Mouse (Mus musculus): ENCODE results near the gene Itpr2.

The Itpr2 gene

DNA sequence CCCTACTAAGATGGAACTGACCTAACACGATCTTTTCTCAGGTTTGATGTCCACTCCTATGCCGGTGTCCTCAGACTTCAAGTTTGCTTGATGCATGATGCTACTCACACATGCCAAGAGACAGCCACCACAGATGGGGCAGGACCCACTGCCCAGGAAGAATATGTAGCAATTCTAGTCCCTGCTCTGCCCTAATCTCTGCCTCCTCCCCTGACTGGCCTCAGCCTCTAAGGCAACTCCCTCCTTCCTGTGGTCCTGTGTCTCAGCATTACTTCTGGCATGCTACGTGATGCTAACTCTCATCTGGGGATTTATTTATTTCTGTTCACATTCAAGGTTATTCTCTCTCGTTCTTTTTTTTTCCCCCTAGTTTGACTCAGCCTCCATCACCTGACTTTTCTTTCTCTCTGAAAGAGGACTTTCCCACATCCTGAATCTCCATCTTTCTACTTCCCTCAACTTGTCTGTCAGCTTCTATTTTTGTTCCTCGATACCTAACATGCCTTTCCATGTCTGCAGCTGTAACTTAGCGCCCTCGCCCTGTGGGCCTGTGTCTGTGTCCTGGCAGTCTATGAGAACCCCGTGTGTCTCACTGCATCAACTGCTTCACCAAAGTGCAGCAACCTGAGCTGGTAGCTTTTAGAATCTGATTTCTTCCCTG, 279.5 kb downstream of the Itpr2 start:
- no peak for DNase-seq (ENCODE audit: low read depth, low spot score)

DNA sequence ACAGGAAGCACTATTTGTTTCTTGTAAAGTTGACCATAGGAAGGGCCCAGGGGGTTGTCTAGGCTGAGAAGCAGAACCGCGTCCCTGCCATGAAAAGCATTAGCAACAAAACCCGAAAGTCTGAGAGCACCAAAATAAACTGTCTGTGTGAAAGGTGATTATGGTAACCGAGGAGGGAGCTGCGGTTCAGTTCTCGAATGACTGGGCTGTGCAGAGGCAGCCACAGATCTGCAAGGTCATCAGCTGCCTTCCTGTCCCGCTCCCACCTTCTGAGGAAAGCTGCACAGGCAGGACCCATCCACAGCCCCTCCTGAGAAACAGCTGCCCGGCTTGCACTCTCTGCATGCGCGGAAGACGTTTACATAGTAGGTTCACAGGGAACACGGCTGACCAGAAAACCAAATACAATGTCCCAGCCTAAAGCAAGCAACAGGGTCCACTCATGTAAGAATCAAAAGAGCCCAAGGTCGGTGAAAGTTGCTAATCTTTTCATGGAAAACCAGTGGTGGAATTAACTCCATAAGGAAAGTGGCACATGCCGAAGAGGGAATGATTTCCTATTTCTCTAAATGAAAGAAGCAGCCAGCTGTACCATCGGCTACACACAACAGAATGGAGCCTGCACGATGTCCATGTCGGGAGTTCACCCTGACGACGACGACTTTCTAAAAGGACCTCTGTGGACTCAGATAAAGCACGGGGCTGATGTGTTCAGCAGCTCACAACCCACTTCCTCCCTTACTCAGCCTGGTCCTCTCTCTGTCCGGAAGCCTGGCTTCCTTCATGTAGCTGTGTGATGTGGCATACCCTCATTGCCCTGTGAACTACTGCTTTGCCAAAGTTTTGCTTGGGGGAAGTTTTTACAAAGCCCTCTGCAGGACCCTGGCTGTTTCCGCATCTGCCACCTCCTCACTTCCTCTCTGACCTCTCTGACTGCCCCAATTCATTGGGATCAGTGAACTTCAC, 280.4 kb downstream of the Itpr2 start:
- DNase-seq (ENCODE audit: low read depth, low spot score) = no peak

DNA sequence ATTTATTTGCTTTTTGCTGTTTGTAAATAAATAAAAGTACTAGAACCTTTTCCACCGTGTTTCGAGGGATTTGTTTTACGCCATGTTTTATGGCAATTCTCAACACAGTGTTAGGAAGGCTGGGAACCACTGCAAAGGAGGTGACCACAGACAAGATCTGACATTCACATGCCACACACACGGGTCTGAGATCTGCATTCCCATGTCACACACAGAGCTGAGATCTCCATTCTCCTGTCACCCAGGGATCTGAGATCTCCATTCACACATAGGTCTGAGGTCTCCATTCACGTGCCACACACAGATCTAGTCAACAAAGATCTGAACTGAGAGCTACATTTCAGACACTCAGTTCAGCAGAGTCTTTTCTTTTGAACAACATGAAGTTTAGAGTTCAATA, 282.0 kb downstream of the Itpr2 start:
- no peak for DNase-seq (ENCODE audit: low read depth, low spot score)

DNA sequence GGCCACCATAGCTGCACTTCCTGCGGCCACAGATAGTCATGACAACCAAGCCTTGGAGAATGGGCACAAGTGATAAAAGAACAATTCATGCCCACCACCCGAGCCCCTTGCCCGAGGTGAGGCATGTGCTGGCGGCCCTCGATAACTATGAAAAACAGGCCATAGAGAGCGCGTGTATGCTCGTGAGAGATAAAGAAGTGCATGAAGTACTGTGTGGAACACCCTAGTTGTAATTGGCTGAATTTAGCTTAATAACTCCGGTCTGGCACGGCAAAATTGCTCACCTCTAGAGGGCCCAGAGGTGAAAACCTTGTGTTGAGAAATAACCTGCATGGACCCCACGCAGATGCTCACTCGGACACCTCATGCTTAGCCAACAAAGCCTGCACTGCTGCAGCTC, 282.5 kb downstream of the Itpr2 start:
- no peak for DNase-seq (ENCODE audit: low read depth, low spot score)

DNA sequence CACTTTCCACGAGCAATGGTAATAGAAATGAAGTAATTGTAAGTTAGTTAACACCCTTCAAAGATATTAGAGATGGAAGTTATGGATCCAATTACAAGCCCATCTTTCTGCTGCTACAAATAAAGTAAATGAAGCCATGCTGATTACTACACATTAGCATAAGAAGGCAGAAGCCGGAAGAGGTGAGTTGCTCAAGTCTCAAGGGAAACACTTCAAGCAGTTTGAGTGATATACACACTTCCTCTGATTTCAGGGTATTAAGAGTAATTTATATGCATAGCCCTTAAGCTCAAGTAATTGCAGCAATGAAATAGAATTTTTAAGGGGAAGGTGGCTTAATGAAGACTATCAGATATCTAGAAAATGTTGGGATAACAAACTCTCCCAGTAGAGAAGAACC, 286.7 kb downstream of the Itpr2 start:
- no peak for DNase-seq (ENCODE audit: low read depth, low spot score)

DNA sequence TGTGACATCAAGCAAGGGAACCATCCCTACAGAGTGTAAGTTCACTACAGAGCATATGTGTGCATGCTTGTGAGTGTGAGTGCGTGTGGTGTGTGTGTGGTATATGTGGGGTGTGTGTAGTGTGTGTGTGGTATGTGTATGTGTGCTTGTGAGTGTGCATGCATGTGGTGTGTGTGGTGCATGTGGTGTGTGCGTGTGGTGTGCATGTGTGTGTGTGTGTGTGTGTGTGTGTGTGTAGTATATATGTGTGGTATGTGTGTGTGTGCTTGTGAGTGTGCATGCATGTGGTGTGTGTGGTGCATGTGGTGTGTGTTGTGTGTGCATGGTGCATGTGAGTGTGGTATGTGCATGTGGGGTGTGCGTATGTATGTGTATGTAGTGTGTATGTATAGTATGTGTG, 289.7 kb downstream of the Itpr2 start:
- DNase-seq (ENCODE audit: low read depth, low spot score) = no peak

DNA sequence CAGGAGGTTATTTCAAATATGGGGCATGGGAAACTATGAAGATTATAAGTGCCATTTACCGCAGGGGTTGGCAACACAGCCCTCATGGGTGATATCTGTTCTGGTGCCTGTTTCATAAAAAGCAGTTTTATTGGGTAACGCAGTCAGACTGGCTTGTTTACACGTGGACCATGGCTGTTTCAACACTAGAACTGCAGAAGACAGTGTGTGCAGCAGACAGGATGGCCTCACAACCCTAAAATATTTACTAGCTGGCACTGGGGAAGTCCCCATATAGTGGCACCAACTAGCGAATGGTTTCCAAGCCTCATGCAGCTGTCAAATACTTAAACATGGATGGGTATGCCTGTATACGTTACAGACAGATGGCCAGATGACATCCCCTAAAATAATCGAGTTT, 290.8 kb downstream of the Itpr2 start:
- no peak for DNase-seq (ENCODE audit: low read depth, low spot score)

DNA sequence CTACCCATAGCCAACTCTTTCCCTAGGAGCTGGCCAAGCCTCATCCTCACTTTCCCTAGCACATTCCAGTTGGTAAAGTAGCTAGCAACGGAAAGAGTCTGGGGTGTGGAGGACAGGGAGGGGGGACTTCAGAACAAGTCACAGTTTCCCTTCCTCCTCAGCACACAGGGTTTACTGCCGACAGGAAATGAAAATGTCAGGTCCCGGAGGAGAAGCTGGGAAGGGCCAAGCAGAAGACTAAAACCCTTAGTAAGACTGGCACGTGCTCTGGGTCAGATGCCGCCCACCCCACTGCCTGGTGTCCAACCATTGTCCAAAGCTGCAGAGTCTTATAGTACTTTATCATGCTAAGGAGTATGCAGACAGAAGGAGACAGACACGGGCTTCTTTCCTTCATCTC, 293.0 kb downstream of the Itpr2 start:
- DNase-seq (ENCODE audit: low read depth, low spot score) = no peak

DNA sequence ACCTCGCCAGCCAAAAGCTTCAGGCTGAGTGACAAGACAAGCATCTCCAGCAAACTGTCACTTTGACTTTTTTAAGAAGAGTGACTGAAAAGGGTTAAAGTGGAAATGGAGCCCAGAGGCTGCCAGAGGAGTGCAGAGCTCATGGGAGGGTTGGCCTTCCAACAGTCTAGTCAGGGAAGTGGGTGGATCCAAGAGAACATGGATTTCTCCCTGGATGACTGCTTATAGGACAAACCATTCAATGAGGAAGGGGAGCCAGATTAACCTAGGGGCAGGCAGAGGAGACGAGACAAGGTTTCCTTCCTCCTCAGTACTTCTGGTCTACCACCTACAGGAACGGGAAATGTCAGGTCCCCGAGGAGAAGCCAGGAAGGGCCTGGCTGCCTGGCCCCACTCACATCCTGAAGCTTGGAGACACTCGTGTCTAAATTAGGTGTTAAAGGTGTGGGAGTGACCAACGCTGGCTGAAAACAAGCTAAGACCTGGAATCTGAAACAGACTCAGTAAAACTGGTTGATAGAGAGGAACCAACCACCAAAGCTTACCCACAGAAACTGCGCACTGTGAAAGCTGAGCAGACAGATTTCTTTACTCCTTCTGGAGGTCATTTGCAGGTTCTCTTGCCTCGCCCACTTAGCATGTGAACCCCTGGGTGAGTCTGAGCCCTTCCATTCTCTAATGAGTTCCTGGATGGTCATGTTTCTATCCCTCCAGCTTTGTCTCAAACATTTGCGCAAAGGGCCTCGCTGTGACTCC, 294.6 kb downstream of the Itpr2 start:
- no peak for DNase-seq (ENCODE audit: low read depth, low spot score)

DNA sequence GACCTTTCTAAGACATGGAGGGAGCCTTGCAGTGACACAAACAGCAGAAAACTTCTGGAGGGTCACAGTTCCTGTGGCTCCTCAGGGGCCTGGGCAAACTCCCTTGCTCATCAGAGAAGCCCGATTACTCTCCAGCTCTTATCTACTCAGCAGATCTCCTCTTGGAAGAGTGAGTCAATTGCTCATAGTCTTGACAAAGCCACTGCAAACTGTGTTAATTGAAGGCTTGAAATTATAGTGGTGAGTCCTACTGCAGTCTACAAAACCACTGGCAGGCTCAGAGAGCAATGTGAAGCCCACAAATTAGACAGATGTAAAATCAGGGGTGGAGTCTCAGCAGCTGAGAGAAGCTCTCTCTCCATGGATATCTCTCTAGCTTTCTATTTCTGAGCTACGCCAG, 296.9 kb downstream of the Itpr2 start:
- no peak for DNase-seq (ENCODE audit: low read depth, low spot score)

DNA sequence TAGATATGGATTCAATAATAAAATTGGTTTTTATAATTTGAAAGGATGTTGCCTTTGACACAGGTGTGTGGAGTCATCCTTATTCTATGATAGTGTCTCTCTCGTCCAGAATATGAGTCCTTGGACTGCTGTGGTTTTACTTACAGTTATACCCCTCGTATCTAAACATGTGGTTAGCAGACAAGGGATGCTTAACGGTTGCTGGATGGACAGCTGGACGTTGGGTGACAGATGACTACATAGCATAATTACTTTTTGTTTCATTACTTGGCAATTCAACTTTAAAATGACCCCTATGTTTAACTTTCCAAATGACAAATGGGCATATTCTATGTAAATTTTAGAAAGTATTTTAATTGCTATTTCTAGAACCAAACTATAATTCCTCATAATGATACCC, 297.6 kb downstream of the Itpr2 start:
- DNase-seq (ENCODE audit: low read depth, low spot score) = no peak

DNA sequence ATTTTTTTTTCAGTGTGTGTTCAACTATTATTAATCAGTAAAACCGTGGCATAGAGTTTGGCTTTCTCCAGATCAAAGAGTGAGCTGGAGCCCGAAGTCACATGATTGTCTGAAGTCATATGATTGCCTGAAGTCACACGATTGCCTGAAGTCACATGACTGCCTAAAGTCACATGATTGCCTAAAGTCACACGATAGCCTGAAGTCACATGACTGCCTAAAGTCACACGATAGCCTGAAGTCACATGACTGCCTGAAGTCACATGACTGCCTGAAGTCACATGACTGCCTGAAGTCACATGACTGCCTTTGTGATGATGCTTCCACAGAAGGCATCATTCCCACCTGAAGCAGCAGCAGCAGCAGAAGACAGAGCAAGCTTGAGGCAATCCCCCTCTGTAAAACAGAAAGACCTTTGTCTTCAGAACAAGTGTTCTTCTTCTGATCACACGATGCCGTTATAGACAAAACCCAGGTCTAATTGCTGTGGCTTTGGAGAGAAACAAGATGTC, 304.1 kb downstream of the Itpr2 start:
- DNase-seq (ENCODE audit: low read depth, low spot score) = no peak

DNA sequence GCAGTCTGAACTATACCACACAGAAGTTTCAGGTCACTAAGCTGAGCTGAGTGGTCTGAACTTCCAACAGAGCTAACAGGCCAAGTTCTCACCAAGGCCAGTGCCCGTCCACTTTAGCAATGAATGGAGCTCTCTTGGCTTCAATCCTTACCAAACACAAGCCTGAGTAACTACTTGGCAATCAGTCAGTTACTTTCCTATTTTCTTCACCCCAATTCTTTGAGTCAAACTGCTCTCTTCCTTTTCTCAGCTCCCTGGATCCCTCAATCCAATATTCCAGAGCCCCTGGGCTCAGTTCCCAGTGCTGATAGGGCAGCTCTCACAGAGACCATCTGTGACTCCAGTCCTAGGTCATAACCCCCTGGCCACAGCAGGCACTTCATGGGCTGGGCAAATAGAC, 305.3 kb downstream of the Itpr2 start:
- no peak for DNase-seq (ENCODE audit: low read depth, low spot score)

DNA sequence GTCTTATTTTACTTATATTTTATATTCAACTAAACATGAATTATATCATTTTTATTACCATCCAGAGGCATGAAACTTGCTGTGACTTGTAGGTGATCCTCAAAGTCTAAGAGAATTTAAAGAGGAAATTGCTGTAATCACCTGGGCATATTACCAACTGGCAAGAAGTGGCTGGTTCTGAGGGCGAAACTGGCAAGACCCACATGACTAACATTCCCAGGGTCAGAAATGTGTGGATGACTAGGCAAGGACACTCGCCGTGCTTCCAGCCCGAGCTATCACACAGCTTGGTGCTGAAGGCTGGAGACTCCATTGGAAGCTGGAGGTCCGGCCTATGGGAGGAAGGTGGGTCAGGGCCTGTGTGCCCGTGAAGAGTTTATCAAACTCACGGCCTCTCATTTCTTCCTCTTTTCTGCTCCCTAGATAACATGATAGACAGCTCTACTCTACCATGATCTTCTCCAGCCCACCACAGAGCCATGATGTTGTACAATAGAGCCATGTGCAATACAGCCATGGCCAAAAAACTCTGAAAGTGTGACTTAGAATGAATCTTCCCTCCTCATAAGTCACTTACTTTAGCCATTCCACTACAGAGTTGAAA, 306.1 kb downstream of the Itpr2 start:
- no peak for DNase-seq (ENCODE audit: low read depth, low spot score)

DNA sequence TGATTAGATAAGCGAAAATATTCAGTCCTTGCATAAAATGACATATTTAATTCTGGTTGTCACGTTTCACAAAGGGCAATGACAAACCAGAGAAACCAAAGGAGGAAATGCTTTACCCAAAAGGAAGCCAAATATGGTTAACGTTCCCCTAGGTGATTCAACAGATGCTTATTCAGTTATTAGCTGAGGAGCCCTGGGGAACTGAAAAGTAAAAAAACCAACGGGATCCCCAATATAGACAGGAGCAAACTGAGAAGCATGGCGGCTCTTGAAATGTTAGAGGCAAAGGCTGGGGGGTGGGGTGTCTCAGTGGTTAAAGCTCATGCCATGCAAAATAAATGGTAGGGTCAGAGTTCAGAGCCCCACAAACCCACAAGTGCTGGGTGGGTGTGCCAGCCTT, 310.1 kb downstream of the Itpr2 start:
- DNase-seq (ENCODE audit: low read depth, low spot score) = no peak

DNA sequence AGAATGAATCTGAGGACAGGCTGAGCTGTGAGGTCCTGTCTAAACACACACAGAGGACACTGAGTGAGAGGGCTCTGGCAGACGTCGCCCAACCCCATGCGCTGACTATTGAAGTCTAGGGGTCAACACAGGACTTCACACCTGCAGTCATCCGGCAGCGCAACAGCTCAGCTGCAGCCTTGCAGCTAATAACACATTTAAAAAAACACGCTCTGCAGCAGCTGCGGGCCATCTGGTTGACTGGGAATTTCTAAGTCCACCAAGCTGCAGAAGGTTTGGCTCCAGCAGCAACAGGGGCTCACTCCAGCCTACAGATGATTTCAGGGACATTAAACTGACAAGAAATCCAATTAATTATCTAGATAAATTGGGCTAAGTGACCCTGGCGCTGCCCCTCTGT, 312.0 kb downstream of the Itpr2 start:
- no peak for DNase-seq (ENCODE audit: low read depth, low spot score)

DNA sequence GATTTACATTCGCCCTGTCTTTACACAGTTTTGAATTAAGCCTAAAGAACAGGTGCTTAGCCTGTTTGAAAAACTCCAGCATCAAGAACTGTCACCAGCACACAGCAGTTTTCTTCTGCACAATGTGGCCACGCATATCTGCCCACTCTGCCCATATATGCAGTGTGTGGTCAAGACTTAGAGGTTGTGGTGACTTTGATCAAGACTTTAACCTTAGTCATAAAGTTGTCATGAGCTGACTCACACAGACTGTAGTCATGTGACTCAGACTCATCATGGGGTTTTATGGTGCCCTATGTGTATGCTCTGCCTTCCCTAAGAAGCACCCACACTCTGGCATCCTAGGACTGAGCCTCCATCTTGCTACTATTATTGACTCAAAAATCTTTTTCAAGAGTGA, 316.5 kb downstream of the Itpr2 start:
- no peak for DNase-seq (ENCODE audit: low read depth, low spot score)

DNA sequence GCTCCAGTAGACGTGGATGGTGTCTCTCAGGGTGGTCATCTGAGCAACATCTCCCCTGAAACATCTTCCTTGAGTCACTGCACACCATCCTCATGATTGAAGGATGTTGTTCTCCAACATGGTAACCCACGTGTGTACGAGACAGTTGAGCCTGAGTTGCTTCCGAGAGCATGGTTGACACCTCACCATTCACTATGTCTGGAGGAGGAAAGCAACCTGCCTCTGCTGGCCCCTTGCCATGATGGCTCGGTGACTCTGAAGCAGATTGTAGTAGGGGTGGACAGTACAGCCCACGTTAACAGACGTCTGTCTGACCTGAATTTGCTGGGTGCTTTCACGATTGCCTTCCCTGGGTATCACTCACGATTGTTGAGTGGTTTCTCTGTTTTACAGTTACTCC, 317.3 kb downstream of the Itpr2 start:
- DNase-seq (ENCODE audit: low read depth, low spot score) = no peak

DNA sequence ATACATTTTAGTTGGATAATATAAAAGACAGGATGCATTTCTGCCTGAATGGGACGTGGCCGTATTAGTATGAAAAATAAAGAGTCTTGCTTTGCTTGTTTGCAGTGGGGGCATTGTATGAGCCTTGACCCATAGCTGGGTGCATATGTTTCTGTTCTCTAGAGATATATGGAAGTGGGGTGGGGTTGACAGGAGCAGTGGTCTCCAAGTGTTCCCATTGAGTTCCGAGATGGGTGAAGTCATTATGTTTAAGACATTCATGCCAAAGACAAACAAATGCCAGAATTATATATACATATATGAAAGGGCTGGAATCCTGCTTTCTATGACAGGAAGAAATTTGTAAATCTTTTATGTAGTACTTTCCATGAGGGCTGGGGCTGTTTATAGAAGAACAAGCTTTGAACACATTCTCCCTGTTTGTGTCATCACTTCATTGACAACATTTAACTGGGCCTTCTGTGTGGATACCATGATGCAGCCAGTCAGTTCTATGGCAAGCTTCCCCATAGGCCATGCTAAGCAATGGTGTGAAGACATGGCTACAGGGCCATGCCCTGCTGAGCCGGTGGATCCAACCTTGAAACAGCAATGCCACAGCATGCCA, 327.3 kb downstream of the Itpr2 start:
- DNase-seq (ENCODE audit: low read depth, low spot score) = no peak

DNA sequence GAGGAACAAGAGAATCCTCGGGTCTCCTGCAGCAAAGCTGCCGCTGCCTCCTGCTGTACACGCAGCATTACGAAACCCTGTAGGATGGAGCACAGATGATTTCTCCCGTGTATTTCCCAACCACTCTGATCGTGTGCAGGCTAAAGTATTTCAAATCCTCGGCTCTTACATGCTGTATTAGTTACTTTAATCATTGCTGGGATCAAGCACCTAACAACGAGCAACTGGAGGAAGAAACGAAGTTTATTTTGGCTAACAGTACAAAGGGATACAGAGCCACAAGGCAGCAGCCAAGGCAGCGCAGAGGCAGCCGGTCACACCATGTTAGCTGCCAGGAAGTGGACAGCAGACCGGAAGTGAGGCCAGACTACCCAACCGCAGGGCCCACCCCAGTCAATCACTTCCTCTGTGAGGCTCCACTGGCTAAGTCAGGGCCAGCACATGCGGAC, 331.4 kb downstream of the Itpr2 start:
- no peak for DNase-seq (ENCODE audit: low read depth, low spot score)

DNA sequence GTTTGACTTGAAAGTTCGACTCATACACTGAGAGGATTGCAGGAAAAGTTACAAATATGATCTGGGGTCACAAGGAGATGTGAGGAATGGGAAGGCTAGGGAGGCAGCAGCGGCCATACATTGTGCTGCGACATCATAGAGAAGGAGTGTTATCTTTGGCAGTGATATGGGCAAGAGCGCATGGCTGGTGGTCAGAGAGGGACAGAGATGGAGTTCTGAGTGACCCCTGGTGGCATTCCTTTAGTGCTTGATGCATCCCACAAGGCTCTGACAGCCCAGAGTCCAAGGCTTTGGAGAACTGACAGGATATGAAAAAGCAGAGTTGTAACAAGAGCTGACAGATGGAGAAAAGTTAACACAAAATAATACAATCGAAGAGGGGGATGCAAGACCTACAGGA, 334.8 kb downstream of the Itpr2 start:
- DNase-seq (ENCODE audit: low read depth, low spot score) = no peak
